ENCODE assay signal across 13 mouse cellular contexts in the genomic region with DNA sequence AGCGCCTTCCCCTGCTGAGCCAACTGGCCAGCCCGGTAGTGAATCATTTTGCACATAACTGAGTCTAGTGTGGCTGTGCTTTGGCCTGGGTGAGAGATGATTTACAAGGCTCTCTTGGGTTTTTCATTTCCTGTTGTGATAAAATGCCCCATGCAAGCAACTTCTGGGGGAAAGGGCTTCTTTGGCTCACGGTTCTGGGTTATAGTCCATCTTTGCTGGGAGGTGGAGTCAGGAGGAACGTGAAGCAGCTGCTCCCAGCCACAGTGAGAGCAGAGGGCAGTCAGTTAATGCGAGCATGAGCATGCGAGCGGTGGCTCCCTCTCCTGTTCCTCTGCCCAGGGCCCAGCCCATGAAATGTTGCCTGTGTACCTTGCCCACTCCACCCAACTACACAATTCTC. TPM values are rescaled to one million over a fixed set of nuclear protein-coding genes. Genes with fewer than 3 reads are reported as not detected.
A peak's percentile ranks its signal among the peaks of the same experiment; 100 is the strongest.
DNase-seq lines count a peak whose midpoint lies in the region; ATAC-seq and TF ChIP-seq lines count a peak whose summit lies in the region.
"Had no signal": no experiment of that assay in that cellular context is flagged by ENCODE, and none has a peak within 500 bp of the region (broad histone marks: within the 10 kb centered on the region; RNA-seq: fewer than 3 reads in every experiment).

No protein-coding gene starts in this region.

- H3K4me1 ChIP-seq in brown adipose tissue, adult 24 weeks (ENCODE audit: control insufficient read depth, insufficient read depth, insufficient read length, low read length): no peaks in the 10 kb centered on the region
- H3K4me1 ChIP-seq in intestine, postnatal 0 days (replicated peaks; ENCODE audit: control insufficient read depth, insufficient read depth, low read length): no peaks in the 10 kb centered on the region
- no peaks in the 10 kb centered on the region for H3K4me1 ChIP-seq in stomach, embryonic 15.5 days
- H3K4me1 ChIP-seq: heart, embryonic 12.5 days; liver, embryonic 12.5 days; midbrain, embryonic 12.5 days had no signal

- H3K36me3 ChIP-seq in intestine, postnatal 0 days (ENCODE audit: control insufficient read depth, insufficient read depth): peaks cover 46% of the 10 kb centered on the region
- H3K36me3 ChIP-seq in stomach, embryonic 15.5 days: peaks cover under 1% of the 10 kb centered on the region; the same call in 1 of the 2 replicates

- peak; percentile 54 for TF ChIP-seq CTCF in intestine, postnatal 0 days (IDR thresholded peaks at IDR 0.05; ENCODE audit: low read depth)

- no peaks in the 10 kb centered on the region for H3K27me3 ChIP-seq in intestine, postnatal 0 days (replicated peaks; ENCODE audit: control insufficient read depth, insufficient read depth, low read length)
- H3K27me3 ChIP-seq in stomach, embryonic 15.5 days (replicated peaks): no peaks in the 10 kb centered on the region
- H3K27me3 ChIP-seq: heart, embryonic 12.5 days; liver, embryonic 12.5 days; midbrain, embryonic 12.5 days had no signal

- H3K9ac ChIP-seq in intestine, postnatal 0 days (ENCODE audit: low read depth, low read length): no peak overlapping the region
- no peak overlapping the region for H3K9ac ChIP-seq in stomach, embryonic 15.5 days
- H3K9ac ChIP-seq: heart, embryonic 12.5 days; liver, embryonic 12.5 days; midbrain, embryonic 12.5 days had no signal

- peak; percentile 98 for ATAC-seq in intestine, postnatal 0 days
- ATAC-seq in stomach, embryonic 15.5 days (ENCODE audit: insufficient read depth, low FRiP score, low read depth): peak; percentile 57; the same call in 1 of the 2 replicates
- ATAC-seq in inflammation-experienced regulatory T-cells, adult 6 months: no peak
- ATAC-seq: liver, embryonic 12.5 days had no signal

- peak overlapping the region; percentile 14; the same call in 1 of the 2 replicates for H3K27ac ChIP-seq in brown adipose tissue, adult 24 weeks (replicated peaks; ENCODE audit: low read depth, low read length)
- peak overlapping the region; percentile 85 for H3K27ac ChIP-seq in intestine, postnatal 0 days (ENCODE audit: low read depth, low read length)
- H3K27ac ChIP-seq in stomach, embryonic 15.5 days: 0 out of 2 replicates have a peak overlapping the region, but pooled peaks have one; percentile 22
- H3K27ac ChIP-seq: liver, embryonic 12.5 days; midbrain, embryonic 12.5 days had no signal

- 22% methylated on average over 7 of the region's 7 CpGs for WGBS in intestine, postnatal 0 days
- WGBS in stomach, embryonic 15.5 days: 60% methylated on average over 7 of the region's 7 CpGs

- no peak overlapping the region for H3K4me3 ChIP-seq in brown adipose tissue, adult 24 weeks (ENCODE audit: insufficient read depth, low read depth, low read length)
- no peak overlapping the region for H3K4me3 ChIP-seq in intestine, postnatal 0 days (ENCODE audit: low read depth, low read length)
- no peak overlapping the region for H3K4me3 ChIP-seq in stomach, embryonic 15.5 days (replicated peaks)
- H3K4me3 ChIP-seq: heart, embryonic 12.5 days; liver, embryonic 12.5 days; midbrain, embryonic 12.5 days had no signal

- DNase-seq in kidney, postnatal 25 days: peak; percentile 71 to 89
- DNase-seq in neural tube, embryonic 10.5 days (ENCODE audit: extremely low spot score, low spot score): no peak
- DNase-seq in cerebellum, adult 9-10 months: no peak
- DNase-seq: cerebellum, adult 11 months; gastrocnemius, postnatal 25 days; lung, postnatal 14 days had no signal

- H3K9me3 ChIP-seq in intestine, postnatal 0 days (ENCODE audit: control insufficient read depth): no peaks in the 10 kb centered on the region
- H3K9me3 ChIP-seq in stomach, embryonic 15.5 days: no peaks in the 10 kb centered on the region
- H3K9me3 ChIP-seq: heart, embryonic 12.5 days; liver, embryonic 12.5 days; midbrain, embryonic 12.5 days had no signal

- H3K4me2 ChIP-seq in intestine, postnatal 0 days (replicated peaks; ENCODE audit: low read depth): no peak overlapping the region; the same call in 1 of the 2 replicates
- H3K4me2 ChIP-seq in stomach, embryonic 15.5 days: no peak overlapping the region
- H3K4me2 ChIP-seq: heart, embryonic 12.5 days; liver, embryonic 12.5 days; midbrain, embryonic 12.5 days had no signal

RNA-seq across cellular contexts. Expression of gene Ccdc93, which starts 33.0 kb away (rescaled TPM):
- 4.5 and 5.0 TPM in 2 replicates for polyA plus RNA-seq in brown adipose tissue, adult 24 weeks (2012; ENCODE audit: insufficient read depth, insufficient read length, missing spikeins)
- 8.2 and 10.1 TPM in 2 replicates for polyA plus RNA-seq in intestine, postnatal 0 days (2015; fragmentation: Nextera tagmentation; extraction: Ambion mirVana)
- polyA plus RNA-seq in stomach, embryonic 15.5 days (2015; fragmentation: Nextera tagmentation; extraction: Ambion mirVana): 9.9 and 12.8 TPM in 2 replicates
- 10 to 100 TPM; 16.2 to 18.5 (median 16.3) TPM for polyA plus RNA-seq in inflammation-experienced regulatory T-cells, adult 6 months (2017; shearing (Covaris generic))

Comparison
In these comparisons a context has a peak if more than half of its experiments do, and no peak if none do; other contexts are left out.
1. H3K27ac ChIP-seq: peak in every context shown above with its lines; median percentile 85 in intestine, postnatal 0 days; 22 in stomach, embryonic 15.5 days; 14 in brown adipose tissue, adult 24 weeks.
2. DNase-seq: peak in kidney, postnatal 25 days (2 of 2); none in neural tube, embryonic 10.5 days (single experiment) and cerebellum, adult 9-10 months (single experiment).